Mouse (Mus musculus) CH12.LX (cell line): Measurements from ENCODE around the gene Spaca9. TPM values are rescaled to one million over a fixed set of nuclear protein-coding genes. Genes with fewer than 3 reads are reported as not detected.

Experiments
- DNase-seq: peaks from one replicate; pipeline ENCODE4 v3.0.0-alpha.2; 2013; ENCODE audit errors: extremely low read depth
- H3K27ac ChIP-seq: 2 replicates; pipeline ENCODE4 v1.5.1; 2012; ENCODE audit warnings: low read depth, mild to moderate bottlenecking, control low read depth, moderate library complexity; ENCODE audit not compliant: insufficient read depth
- H3K27me3 ChIP-seq: replicated peaks from 2 replicates; pipeline ENCODE3; 2012; ENCODE audit warnings: inconsistent platforms
- H3K36me3 ChIP-seq, 2 experiments: replicated peaks in 1 of 2; 2 replicates each; pipeline versions ENCODE3 to v1.6.1; 2012; ENCODE audit warnings: inconsistent platforms in 1 of 2, low read length in 1 of 2, mild to moderate bottlenecking in 1 of 2, mixed read lengths in 1 of 2, moderate library complexity in 1 of 2; ENCODE audit not compliant: control insufficient read depth in 1 of 2, insufficient read depth in 1 of 2
- H3K4me1 ChIP-seq, 2 experiments: 2 replicates each; pipeline ENCODE4 v1.6.1; 2012; ENCODE audit warnings: inconsistent platforms in 1 of 2, moderate library complexity in 1 of 2; ENCODE audit not compliant: insufficient read depth in 2 of 2, control insufficient read depth in 1 of 2
- H3K4me2 ChIP-seq: 2 replicates; pipeline ENCODE4 v1.6.1; 2012; ENCODE audit warnings: low read depth, mild to moderate bottlenecking, control low read depth; ENCODE audit not compliant: poor library complexity, insufficient read depth, severe bottlenecking
- H3K4me3 ChIP-seq, 3 experiments: fragments of 150-350 bp in 1 of 3; sonication (generic) in 1 of 3; replicated peaks in 1 of 3; 2 replicates each; pipeline versions ENCODE3 to v1.5.1; 2011 to 2012; ENCODE audit warnings: low read depth in 2 of 3, low read length in 2 of 3, mild to moderate bottlenecking in 2 of 3, moderate library complexity in 2 of 3, control low read depth in 1 of 3, improper control_type of control experiment in 1 of 3, inconsistent platforms in 1 of 3, mixed read lengths in 1 of 3; ENCODE audit not compliant: poor library complexity in 1 of 3
- H3K79me2 ChIP-seq: replicated peaks from 2 replicates; pipeline ENCODE4 v1.6.1; 2012; ENCODE audit warnings: mild to moderate bottlenecking, moderate library complexity; ENCODE audit not compliant: control insufficient read depth, poor library complexity, insufficient read depth, severe bottlenecking; ENCODE audit errors: extremely low read depth
- H3K9ac ChIP-seq: 2 replicates; pipeline ENCODE4 v1.6.1; 2012; ENCODE audit warnings: low read depth, mild to moderate bottlenecking, control low read depth, moderate library complexity; ENCODE audit not compliant: insufficient read depth
- H3K9me3 ChIP-seq: replicated peaks from 2 replicates; pipeline ENCODE3; 2012; ENCODE audit warnings: low read length, inconsistent platforms, mixed read lengths
- BHLHE40 ChIP-seq: IDR thresholded peaks from 2 replicates; pipeline ENCODE4 v1.6.1; 2011; ENCODE audit warnings: mild to moderate bottlenecking, low read depth, low read length, improper control_type of control experiment
- CTCF ChIP-seq, 2 experiments: IDR thresholded peaks in 1 of 2; conservative IDR thresholded peaks in 1 of 2; 2 replicates each; pipeline ENCODE4 v1.5.1; 2011 to 2012; ENCODE audit warnings: low read depth in 2 of 2, low read length in 2 of 2, improper control_type of control experiment in 1 of 2, inconsistent platforms in 1 of 2, mild to moderate bottlenecking in 1 of 2, moderate library complexity in 1 of 2
- E2F4 ChIP-seq: IDR thresholded peaks from 2 replicates; pipeline ENCODE4 v1.6.1; 2011; ENCODE audit warnings: low read depth, low read length, improper control_type of control experiment; ENCODE audit not compliant: insufficient replicate concordance
- EP300 ChIP-seq: IDR thresholded peaks from 2 replicates; pipeline ENCODE4 v1.6.1; 2011; ENCODE audit warnings: low read length, improper control_type of control experiment
- ETS1 ChIP-seq: conservative IDR thresholded peaks from 2 replicates; pipeline ENCODE4 v1.6.1; 2012; ENCODE audit warnings: low read depth, mild to moderate bottlenecking, inconsistent platforms, low read length, improper control_type of control experiment, moderate library complexity
- IRF4 ChIP-seq: IDR thresholded peaks from 2 replicates; pipeline ENCODE4 v1.6.1; 2014; ENCODE audit warnings: low read depth, mild to moderate bottlenecking, inconsistent platforms, low read length, improper control_type of control experiment
- KAT2A ChIP-seq: IDR thresholded peaks from 2 replicates; pipeline ENCODE4 v1.6.1; 2012; ENCODE audit warnings: low read length, improper control_type of control experiment, inconsistent platforms; ENCODE audit not compliant: insufficient replicate concordance
- MAFK ChIP-seq: IDR thresholded peaks from 2 replicates; pipeline ENCODE4 v1.6.1; 2011; ENCODE audit warnings: low read length, improper control_type of control experiment; ENCODE audit not compliant: insufficient replicate concordance
- MAX ChIP-seq: IDR thresholded peaks from 2 replicates; pipeline ENCODE4 v1.6.1; 2011; ENCODE audit warnings: low read length, improper control_type of control experiment
- MXI1 ChIP-seq: IDR thresholded peaks from 2 replicates; pipeline ENCODE4 v1.6.1; 2011; ENCODE audit warnings: mild to moderate bottlenecking, low read depth, low read length, improper control_type of control experiment
- NELFE ChIP-seq: IDR thresholded peaks from 2 replicates; pipeline ENCODE4 v1.6.1; 2011; ENCODE audit warnings: low read depth, low read length, improper control_type of control experiment
- POLR2AphosphoS2 ChIP-seq: IDR thresholded peaks from 2 replicates; pipeline ENCODE4 v1.6.1; 2011; ENCODE audit warnings: low read depth, low read length, improper control_type of control experiment
- RAD21 ChIP-seq: IDR thresholded peaks from 2 replicates; pipeline ENCODE4 v1.6.1; 2011; ENCODE audit warnings: low read depth, mild to moderate bottlenecking, low read length, improper control_type of control experiment, moderate library complexity
- SIN3A ChIP-seq: IDR thresholded peaks from 2 replicates; pipeline ENCODE4 v1.6.1; 2012; ENCODE audit warnings: low read length, improper control_type of control experiment, inconsistent platforms
- TBP ChIP-seq: conservative IDR thresholded peaks from 2 replicates; pipeline ENCODE4 v1.6.1; 2011; ENCODE audit warnings: low read depth, low read length, improper control_type of control experiment
- TCF12 ChIP-seq: IDR thresholded peaks from 2 replicates; pipeline ENCODE4 v1.6.1; 2014; ENCODE audit warnings: low read depth, mild to moderate bottlenecking, inconsistent platforms, low read length, improper control_type of control experiment
- UBTF ChIP-seq: IDR thresholded peaks from 2 replicates; pipeline ENCODE4 v1.6.1; 2012; ENCODE audit warnings: low read depth, mild to moderate bottlenecking, inconsistent platforms, low read length, improper control_type of control experiment, moderate library complexity
- USF1 ChIP-seq: IDR thresholded peaks from 2 replicates; pipeline ENCODE4 v1.6.1; 2014; ENCODE audit warnings: low read depth, mild to moderate bottlenecking, inconsistent platforms, low read length, improper control_type of control experiment
- USF2 ChIP-seq: conservative IDR thresholded peaks from 2 replicates; pipeline ENCODE4 v1.6.1; 2011; ENCODE audit warnings: low read depth, low read length, improper control_type of control experiment
- ZKSCAN1 ChIP-seq: IDR thresholded peaks from 2 replicates; pipeline ENCODE4 v1.6.1; 2012; ENCODE audit warnings: low read depth, inconsistent platforms, low read length, improper control_type of control experiment, borderline replicate concordance
- ZMIZ1 ChIP-seq: IDR thresholded peaks from 2 replicates; pipeline ENCODE4 v1.6.1; 2012; ENCODE audit warnings: low read depth, mild to moderate bottlenecking, inconsistent platforms, low read length, improper control_type of control experiment
- ZNF384 ChIP-seq: IDR thresholded peaks from 2 replicates; pipeline ENCODE4 v1.6.1; 2012; ENCODE audit warnings: low read depth, low read length, improper control_type of control experiment, inconsistent platforms
- dilution Hi-C: fragments of 300-500 bp; cut with MboI; formaldehyde crosslinking; loops from 2 replicates; pipeline ENCODE4 v1.14.3; 2020; ENCODE audit warnings: low sequenced_read_pairs; ENCODE audit not compliant: extremely low pct_unique_long_range_greater_than_20kb, extremely low pct_ligation_motif_present
- in situ Hi-C: fragments of 300-500 bp; cut with MboI; formaldehyde crosslinking; loops from 3 replicates; pipeline ENCODE4 v1.14.3; 2019; ENCODE audit warnings: low sequenced_read_pairs, low pct_ligation_motif_present, low pct_unique_long_range_greater_than_20kb, mixed read lengths
- polyA plus RNA-seq: library from polyadenylated mRNA; unstranded; fragments of >175 nt; gene quantifications from 2 replicates; pipeline ENCODE4 v1.2.1, GENCODE M21; 2012; ENCODE audit warnings: low read depth; ENCODE audit not compliant: insufficient read length
- total RNA-seq, 2 experiments: library from RNA; depleted of rRNA; stranded (reverse); fragments of 300-350 nt in 1 of 2; fragments of >200 nt in 1 of 2; gene quantifications; 2 replicates each; pipeline ENCODE4 v1.2.3; 2012 to 2014

Spaca9 gene
- total and polyA plus RNA-seq, 3 experiments, result 9.2 to 13.1 (median 9.8) TPM

DNA sequence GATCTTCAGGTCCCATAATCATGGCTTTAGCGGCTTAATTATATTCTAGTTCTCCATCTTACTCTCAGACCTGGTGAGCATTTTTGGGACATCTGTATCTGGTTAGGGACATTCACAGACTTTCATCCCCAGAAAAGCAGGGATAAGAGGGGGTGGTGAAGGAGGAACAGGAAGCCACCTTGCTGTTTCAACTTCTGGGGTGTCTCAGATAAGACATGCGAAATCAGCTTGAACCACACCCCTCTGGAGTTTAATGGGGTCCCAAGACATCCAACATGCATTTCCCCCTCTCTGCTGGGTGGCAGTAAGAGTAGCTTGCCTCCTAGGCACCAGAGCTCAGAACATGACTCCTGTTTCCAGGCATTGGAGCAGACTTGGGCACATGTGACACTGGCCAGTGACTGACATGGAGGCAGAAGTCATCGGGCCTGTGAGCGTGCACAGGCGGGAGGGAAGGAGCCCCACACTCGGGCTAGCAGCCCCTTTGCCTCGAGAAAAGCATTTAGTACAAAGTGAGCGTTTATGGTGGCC is 6.6 kb upstream of the Spaca9 start:
- H3K27me3 ChIP-seq, result no peaks in the 10 kb centered on the region
- no peak for DNase-seq

DNA sequence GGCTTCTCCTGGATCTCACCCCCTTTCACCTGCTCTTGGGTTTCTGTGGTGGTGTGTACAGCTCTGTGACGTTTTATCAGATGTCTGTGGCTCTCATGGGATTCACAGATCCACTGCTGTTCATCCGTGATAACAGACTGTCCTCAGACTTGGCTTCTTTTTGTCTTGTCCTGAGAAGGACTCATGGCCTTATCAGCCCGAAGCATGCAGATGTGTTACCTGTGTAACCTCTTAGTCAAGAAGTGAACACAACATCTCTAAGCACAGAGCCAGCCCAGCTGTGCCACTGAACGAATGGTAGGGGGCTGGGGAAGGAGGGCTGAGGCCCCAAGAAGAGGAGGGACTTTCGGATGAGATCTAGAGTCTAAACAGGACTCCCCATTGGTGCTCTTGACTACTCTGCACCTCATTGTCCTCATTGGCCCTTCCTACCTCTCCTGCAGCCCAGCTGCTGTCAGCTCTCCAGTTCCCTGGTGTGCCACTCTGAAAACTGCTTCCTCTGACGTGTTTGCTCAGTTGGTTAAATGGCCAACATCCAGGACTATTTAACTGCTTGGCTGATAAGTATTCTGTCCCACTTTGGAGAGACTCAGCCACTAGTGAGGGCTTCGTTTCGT is 2.2 kb upstream of the Spaca9 start:
- dilution Hi-C loops (no loop called here), in situ Hi-C loops (loop anchor here (5.0 kb wide), 1 partner anchor 41 kb away; no protein-coding TSS in a partner anchor)
- Histone ChIP-seq H3K4me3 (no peak overlapping the region), H3K9me3 (no peaks in the 10 kb centered on the region), H3K4me1 (peaks cover 10 to 51% of the 10 kb centered on the region in 2 experiments), H3K27ac (no peak overlapping the region), H3K79me2 (no peaks in the 10 kb centered on the region), H3K9ac (no peak overlapping the region), H3K4me2 (no peak overlapping the region), H3K36me3 (peaks cover 0 to 12% of the 10 kb centered on the region in 2 experiments), H3K27me3 (no peaks in the 10 kb centered on the region)
- DNase-seq, result no peak
- TF ChIP-seq E2F4, result no peak

More for the DNA sequence above, 6.6 kb upstream of the Spaca9 start:
- Histone ChIP-seq H3K9me3 (no peaks in the 10 kb centered on the region), H3K79me2 (no peaks in the 10 kb centered on the region), H3K36me3 (peaks cover 0 to 25% of the 10 kb centered on the region in 2 experiments), H3K9ac (no peak overlapping the region), H3K4me3 (no peak overlapping the region), H3K4me2 (no peak overlapping the region), H3K27ac (no peak overlapping the region), H3K4me1 (peaks cover 5 to 48% of the 10 kb centered on the region in 2 experiments)
- TF ChIP-seq ZKSCAN1 (no peak), SIN3A (no peak), MAFK (no peak), MAX (no peak), USF2 (no peak)
- in situ Hi-C loops (no loop called here), dilution Hi-C loops (no loop called here)

DNA sequence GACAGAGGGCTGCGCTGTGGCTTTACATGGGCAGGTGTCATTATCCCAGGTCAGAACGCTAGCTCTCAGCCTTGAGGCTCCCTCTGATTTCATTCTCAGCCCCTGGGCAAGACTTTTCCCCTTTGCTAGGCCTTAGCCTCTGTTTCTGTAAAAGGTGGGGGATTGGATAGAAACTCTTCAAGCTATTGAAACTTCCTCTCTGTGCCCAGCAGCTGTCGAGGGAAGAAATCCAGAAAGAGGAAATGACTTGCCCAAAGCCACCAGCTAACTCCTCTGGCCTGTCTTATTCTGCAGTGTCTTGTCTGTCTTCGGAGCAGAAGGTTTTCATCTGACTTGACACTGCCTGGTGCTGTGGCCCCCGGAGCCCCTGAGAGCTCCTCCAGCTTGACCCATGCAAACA is 961 bp downstream of the Spaca9 start:
- dilution Hi-C loops, result no loop called here
- H3K4me1 ChIP-seq, result peaks cover 10 to 48% of the 10 kb centered on the region in 2 experiments
- in situ Hi-C loops, result no loop called here
- H3K4me3 ChIP-seq, result peak overlapping the region in 2 of 3 experiments; percentile 54 to 67
- peak overlapping the region; percentile 68 for H3K4me2 ChIP-seq
- no peaks in the 10 kb centered on the region for H3K9me3 ChIP-seq
- peak overlapping the region; percentile 53 for H3K27ac ChIP-seq
- peaks cover 0 to 23% of the 10 kb centered on the region in 2 experiments for H3K36me3 ChIP-seq
- H3K9ac ChIP-seq, result peak overlapping the region; percentile 14; the same call in 1 of the 2 replicates
- TF ChIP-seq ZMIZ1 (no peak), BHLHE40 (0 out of 2 replicates have a peak, but pooled peaks have one; percentile 19), UBTF (no peak), CTCF (conservative IDR thresholded peaks at IDR 0.05 in 1 of 2, IDR thresholded peaks at IDR 0.05 in 1 of 2; ENCODE audit: low read depth in 2 of 2, low read length in 2 of 2) (no peak), ETS1 (0 out of 2 replicates have a peak, but pooled peaks have one; percentile 19), USF1 (no peak), POLR2AphosphoS2 (no peak), RAD21 (no peak), TCF12 (peak; percentile 40; the same call in 1 of the 2 replicates), IRF4 (peak; percentile 80), TBP (peak; percentile 75; the same call in 1 of the 2 replicates), MXI1 (0 out of 2 replicates have a peak, but pooled peaks have one; percentile 34), E2F4 (no peak), ZNF384 (no peak), KAT2A (no peak), NELFE (no peak), MAFK (no peak), EP300 (peak; percentile 82)
- DNase-seq, result peak; percentile 82
- no peaks in the 10 kb centered on the region for H3K79me2 ChIP-seq
- H3K27me3 ChIP-seq, result no peaks in the 10 kb centered on the region
